Mouse (Mus musculus): ENCODE results near the gene 4921536K21Rik. TPM values are rescaled to one million over a fixed set of nuclear protein-coding genes. Genes with fewer than 3 reads are reported as not detected.
"Not testable (repeated sequence)": the region's sequence is repeated elsewhere in the genome, so short reads cannot be mapped to it uniquely, and the experiment has no call there.

Gene 4921536K21Rik
- polyA plus RNA-seq, 1 experiment = not detected

DNA sequence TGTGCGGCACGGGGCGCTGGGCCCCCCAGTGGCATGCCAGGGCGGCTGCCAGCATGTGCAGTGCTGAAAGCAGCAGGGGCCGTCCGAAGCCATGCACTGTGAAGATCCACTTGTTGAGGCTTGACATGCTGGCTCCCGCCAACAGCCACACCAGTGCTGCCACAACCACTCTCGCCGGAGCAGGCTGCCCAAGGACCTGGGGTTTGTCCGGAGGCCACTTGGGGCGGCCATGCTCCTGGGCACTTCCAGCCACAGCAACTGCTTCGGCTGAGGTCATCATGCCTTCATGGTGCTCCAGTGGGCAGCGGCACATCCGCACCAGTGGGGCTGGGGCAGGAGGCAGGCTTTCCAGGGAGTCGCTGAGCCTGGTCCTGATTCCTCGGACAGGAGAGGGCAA lies 18.0 kb upstream of the 4921536K21Rik start:
- TF ChIP-seq POLR2A (IDR thresholded peaks at IDR 0.05; ENCODE audit: insufficient read depth, low read depth, low read length) = no peak
- no peak for TF ChIP-seq CTCF (IDR thresholded peaks at IDR 0.05; ENCODE audit: insufficient read depth, low read depth, low read length)
- WGBS = 1% methylated on average over 16 of the region's 16 CpGs
- Histone ChIP-seq H3K4me3 (ENCODE audit: insufficient read depth, low read depth, low read length) (peak overlapping the region; percentile 65), H3K27ac (ENCODE audit: insufficient read depth, low read depth, low read length) (peak overlapping the region; percentile 42), H3K4me1 (ENCODE audit: control insufficient read depth, insufficient read depth, low read length) (peaks cover 37% of the 10 kb centered on the region)

DNA sequence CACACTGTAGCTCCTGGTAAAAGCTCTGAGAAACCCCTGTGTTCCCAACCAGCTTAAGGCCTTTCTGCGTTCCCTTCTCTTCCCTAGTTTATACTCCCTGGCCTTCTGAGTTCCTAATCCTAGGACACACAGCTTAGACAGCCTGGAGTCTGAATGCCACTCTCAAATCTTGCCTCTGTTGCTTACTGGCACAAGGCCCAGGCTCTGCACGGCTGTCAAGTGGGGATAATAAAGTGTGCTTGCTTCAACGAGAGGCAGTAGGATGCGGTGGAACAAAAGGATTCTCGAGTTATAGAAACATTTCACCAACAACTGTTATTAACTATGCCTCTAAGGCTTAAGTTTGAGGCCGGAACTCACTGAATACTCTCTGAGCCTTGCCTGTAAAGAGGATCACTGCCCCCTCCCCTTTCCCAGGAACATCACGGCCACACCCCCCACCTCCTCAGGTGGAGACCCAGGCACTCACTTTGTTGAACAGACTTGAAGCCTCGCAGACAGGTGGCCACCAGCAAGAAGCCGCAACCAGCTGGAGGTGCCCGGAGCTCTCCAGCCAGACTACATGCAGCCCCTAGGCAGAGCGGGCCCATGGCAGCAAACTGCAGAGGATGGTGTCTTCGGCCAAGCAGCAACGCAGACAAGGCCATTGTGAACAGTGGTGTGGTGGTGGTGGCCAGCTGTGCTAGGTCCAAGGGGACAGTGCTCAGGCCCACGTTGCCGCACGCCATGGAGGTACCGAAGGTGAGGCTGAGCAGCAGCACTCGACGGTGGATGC lies 17.4 kb upstream of the 4921536K21Rik start:
- WGBS = 6% methylated on average over 19 of the region's 19 CpGs
- H3K4me1 ChIP-seq (ENCODE audit: control insufficient read depth, insufficient read depth, low read length) = peaks cover 42% of the 10 kb centered on the region
- TF ChIP-seq POLR2A (IDR thresholded peaks at IDR 0.05; ENCODE audit: insufficient read depth, low read depth, low read length) (no peak), CTCF (IDR thresholded peaks at IDR 0.05; ENCODE audit: insufficient read depth, low read depth, low read length) (peak; percentile 13; the same call in 1 of the 2 replicates)
- peak overlapping the region; percentile 63 for H3K27ac ChIP-seq (ENCODE audit: insufficient read depth, low read depth, low read length)
- peak overlapping the region; percentile 65 for H3K4me3 ChIP-seq (ENCODE audit: insufficient read depth, low read depth, low read length)

DNA sequence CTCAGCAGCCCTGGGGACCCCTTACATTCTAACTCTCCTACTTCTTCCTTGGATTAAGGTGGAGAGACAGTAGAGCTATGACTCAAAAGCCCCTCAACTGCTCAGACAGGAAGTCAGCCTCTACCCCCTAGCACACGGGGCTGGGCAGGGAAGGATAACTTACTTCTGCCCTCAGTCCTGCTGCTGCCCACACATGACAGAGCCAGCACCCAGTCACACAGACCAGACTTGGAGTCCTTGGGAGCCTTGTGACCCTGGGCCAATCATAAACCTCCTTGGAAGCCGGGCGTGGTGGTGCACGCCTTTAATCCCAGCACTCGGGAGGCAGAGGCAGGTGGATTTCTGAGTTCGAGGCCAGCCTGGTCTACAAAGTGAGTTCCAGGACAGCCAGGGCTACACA lies 16.5 kb upstream of the 4921536K21Rik start:
- WGBS = 60% methylated on average over 6 of the region's 6 CpGs
- not testable (repeated sequence) for H3K27ac ChIP-seq (ENCODE audit: insufficient read depth, low read depth, low read length)
- Histone ChIP-seq H3K4me3 (ENCODE audit: insufficient read depth, low read depth, low read length) (peak overlapping the region; percentile 27; the same call in 1 of the 2 replicates), H3K4me1 (ENCODE audit: control insufficient read depth, insufficient read depth, low read length) (peaks cover 42% of the 10 kb centered on the region)

DNA sequence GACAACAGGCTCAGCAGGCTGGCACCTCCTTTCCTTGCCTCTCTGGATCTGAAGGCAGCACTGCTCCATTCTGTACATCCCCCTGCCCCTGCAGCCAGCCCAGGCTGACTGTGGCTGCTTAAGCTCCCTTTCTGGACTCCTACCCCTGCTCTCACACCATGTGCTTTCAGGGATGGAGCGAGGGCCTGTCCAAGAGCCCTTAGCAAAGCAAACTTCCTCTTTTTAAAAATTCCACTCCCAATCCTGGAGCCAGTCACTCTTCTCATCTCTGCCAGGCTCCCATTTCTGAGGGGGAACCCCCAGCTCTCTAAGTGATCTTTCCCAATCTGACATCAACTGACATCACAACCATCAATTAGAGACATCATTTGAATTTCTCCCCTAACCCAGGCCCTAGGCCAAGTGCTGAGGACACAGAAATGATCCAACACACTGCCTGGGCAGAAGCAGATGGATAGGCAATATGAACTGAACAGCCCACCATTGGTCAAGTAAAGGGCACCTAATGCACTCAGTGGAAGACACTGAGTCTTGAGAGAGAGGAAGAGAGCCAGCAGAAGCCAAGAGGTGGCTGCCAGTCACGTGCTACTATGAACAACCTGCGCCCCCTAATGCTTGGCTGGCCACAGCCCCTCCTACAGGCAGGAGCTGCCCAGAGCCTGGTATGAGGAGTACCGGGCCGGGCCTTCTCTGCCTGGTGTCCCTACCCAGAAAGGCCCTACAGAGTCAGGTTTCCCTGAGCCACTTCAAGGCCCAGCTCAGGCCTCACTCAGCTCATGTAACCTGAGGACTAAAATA lies 15.8 kb upstream of the 4921536K21Rik start:
- Histone ChIP-seq H3K27ac (ENCODE audit: insufficient read depth, low read depth, low read length) (no peak overlapping the region), H3K4me3 (ENCODE audit: insufficient read depth, low read depth, low read length) (peak overlapping the region; percentile 27), H3K4me1 (ENCODE audit: control insufficient read depth, insufficient read depth, low read length) (peaks cover 42% of the 10 kb centered on the region)
- TF ChIP-seq POLR2A (IDR thresholded peaks at IDR 0.05; ENCODE audit: insufficient read depth, low read depth, low read length) (no peak), CTCF (IDR thresholded peaks at IDR 0.05; ENCODE audit: insufficient read depth, low read depth, low read length) (no peak)
- WGBS = 16% methylated on average over 5 of the region's 5 CpGs

DNA sequence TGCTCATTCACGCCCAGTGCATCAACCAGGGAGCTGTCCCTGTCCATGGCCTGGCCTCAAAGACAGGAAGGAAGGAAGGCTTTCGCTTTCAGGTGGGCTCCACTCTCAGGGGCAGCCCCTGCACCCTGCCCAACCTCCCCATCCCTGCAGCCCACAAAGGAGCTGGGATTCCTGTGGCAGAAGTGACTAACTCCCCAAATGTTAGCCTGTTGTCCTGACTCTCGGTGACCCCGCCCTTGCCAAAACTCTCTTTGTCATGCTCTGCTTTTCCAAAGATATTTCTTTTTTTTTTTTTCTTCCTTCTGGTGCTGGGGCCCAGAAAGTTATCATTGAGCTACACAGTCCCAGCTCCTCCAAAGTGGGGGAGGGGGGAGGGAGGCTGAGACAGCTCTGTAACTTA lies 14.3 kb upstream of the 4921536K21Rik start:
- Histone ChIP-seq H3K4me1 (ENCODE audit: control insufficient read depth, insufficient read depth, low read length) (peaks cover 42% of the 10 kb centered on the region), H3K4me3 (ENCODE audit: insufficient read depth, low read depth, low read length) (no peak overlapping the region), H3K27ac (ENCODE audit: insufficient read depth, low read depth, low read length) (no peak overlapping the region; the same call in 1 of the 2 replicates)
- WGBS = 86% methylated on average over 4 of the region's 4 CpGs
- TF ChIP-seq POLR2A (IDR thresholded peaks at IDR 0.05; ENCODE audit: insufficient read depth, low read depth, low read length) = no peak
- no peak for TF ChIP-seq CTCF (IDR thresholded peaks at IDR 0.05; ENCODE audit: insufficient read depth, low read depth, low read length)

DNA sequence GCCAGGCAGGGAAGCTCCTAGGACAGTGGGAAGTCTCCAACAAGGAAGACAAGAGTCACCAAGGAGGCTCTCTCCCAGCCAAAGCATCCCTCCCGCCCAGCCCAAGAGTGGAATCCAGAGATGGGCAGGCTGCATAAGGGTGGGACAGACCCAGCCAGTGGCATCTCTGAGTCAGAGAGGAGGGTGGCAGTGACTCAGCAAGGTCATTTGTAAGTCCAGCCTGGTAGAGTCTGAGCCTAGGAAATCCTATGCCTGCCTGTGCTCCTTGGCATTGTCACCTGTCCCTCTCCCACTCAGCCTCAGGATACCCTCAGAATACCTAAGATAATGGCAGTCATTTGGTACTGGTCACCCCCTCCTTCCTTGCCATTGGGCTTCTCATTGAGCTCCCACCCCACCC lies 10.5 kb upstream of the 4921536K21Rik start:
- 95% methylated on average over 1 of the region's 1 CpGs for WGBS
- Histone ChIP-seq H3K27ac (ENCODE audit: insufficient read depth, low read depth, low read length) (no peak overlapping the region), H3K4me1 (ENCODE audit: control insufficient read depth, insufficient read depth, low read length) (peaks cover 37% of the 10 kb centered on the region), H3K4me3 (ENCODE audit: insufficient read depth, low read depth, low read length) (no peak overlapping the region)
- no peak for TF ChIP-seq POLR2A (IDR thresholded peaks at IDR 0.05; ENCODE audit: insufficient read depth, low read depth, low read length)
- TF ChIP-seq CTCF (IDR thresholded peaks at IDR 0.05; ENCODE audit: insufficient read depth, low read depth, low read length) = no peak

DNA sequence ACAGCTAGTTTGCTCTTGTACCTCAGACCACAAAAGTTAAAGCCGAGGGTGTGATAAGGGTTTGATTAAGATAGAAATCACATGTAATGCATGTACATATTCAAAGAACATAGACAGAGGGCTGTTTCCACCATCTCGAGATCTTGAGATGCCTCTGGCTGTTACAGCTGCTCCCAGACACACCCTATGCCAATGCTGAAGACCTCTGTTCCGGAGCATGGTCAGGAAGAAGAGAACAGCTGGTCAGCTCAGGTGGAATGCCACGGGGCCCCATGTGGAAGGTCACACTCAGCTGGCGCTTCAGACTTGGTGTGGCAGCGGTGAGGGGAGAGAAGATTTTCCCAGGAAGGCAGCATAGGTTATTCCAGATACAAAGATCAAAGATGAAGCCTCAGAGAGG lies 9.8 kb upstream of the 4921536K21Rik start:
- Histone ChIP-seq H3K27ac (ENCODE audit: insufficient read depth, low read depth, low read length) (no peak overlapping the region), H3K4me1 (ENCODE audit: control insufficient read depth, insufficient read depth, low read length) (peaks cover 33% of the 10 kb centered on the region), H3K4me3 (ENCODE audit: insufficient read depth, low read depth, low read length) (no peak overlapping the region)
- TF ChIP-seq CTCF (IDR thresholded peaks at IDR 0.05; ENCODE audit: insufficient read depth, low read depth, low read length) (no peak), POLR2A (IDR thresholded peaks at IDR 0.05; ENCODE audit: insufficient read depth, low read depth, low read length) (no peak)
- WGBS = 90% methylated on average over 6 of the region's 6 CpGs

DNA sequence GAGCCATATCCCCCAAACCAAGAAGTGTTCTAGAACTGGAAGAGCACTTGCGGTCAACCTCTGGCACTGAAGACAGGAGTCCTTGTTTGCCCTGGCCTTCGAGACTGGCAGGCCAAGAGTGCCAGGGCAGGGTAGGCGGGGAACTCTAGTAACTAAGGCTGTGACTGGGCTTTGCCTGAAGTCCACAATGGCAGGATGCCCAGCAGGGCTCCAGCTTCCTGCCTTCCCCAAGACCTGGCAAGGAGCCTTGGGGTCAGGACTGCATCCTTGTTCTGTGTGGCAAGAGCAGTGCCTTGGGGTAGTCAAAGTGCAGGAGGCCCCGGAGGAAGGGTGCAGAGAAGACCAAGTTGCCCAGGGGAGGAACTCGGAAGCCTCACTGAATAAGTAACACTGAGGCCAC lies 8.1 kb upstream of the 4921536K21Rik start:
- Histone ChIP-seq H3K27ac (ENCODE audit: insufficient read depth, low read depth, low read length) (no peak overlapping the region), H3K4me3 (ENCODE audit: insufficient read depth, low read depth, low read length) (no peak overlapping the region), H3K4me1 (ENCODE audit: control insufficient read depth, insufficient read depth, low read length) (peaks cover 29% of the 10 kb centered on the region)
- TF ChIP-seq POLR2A (IDR thresholded peaks at IDR 0.05; ENCODE audit: insufficient read depth, low read depth, low read length) (no peak), CTCF (IDR thresholded peaks at IDR 0.05; ENCODE audit: insufficient read depth, low read depth, low read length) (no peak)
- WGBS = 54% methylated on average over 5 of the region's 5 CpGs

DNA sequence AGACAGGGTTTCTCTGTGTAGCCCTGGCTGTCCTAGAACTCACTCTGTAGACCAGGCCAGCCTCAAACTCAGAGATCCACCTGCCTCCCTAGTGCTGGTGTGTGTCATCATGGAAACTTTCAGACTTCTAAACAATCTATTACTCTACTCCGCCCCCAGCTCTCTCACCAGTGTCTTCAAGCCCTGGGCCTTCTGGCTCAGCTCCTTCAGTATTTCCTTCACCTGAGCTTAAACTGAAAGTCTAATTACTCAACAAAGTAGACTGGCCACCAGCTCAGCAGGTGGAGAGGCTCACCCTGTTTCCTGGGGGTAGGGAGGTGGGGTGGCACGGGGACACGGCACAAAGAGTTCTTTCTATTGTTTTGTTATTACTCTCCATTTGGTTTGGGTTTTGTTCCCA lies 7.6 kb upstream of the 4921536K21Rik start:
- H3K27ac ChIP-seq (ENCODE audit: insufficient read depth, low read depth, low read length) = no peak overlapping the region
- H3K4me1 ChIP-seq (ENCODE audit: control insufficient read depth, insufficient read depth, low read length) = peaks cover 24% of the 10 kb centered on the region
- TF ChIP-seq CTCF (IDR thresholded peaks at IDR 0.05; ENCODE audit: insufficient read depth, low read depth, low read length) (no peak), POLR2A (IDR thresholded peaks at IDR 0.05; ENCODE audit: insufficient read depth, low read depth, low read length) (no peak)
- WGBS = 77% methylated on average over 3 of the region's 3 CpGs
- no peak overlapping the region for H3K4me3 ChIP-seq (ENCODE audit: insufficient read depth, low read depth, low read length)

Data from olfactory bulb, adult 2 months (tissue).